Mouse (Mus musculus) small intestine, adult 2 months (tissue): Measurements from ENCODE around the gene Edaradd.

ENCODE experiments used
- CTCF ChIP-seq: fragments of 200-500 bp; IDR thresholded peaks from 2 replicates; pipeline ENCODE4 v1.5.1; 2012; ENCODE audit warnings: low read depth, mild to moderate bottlenecking, control low read depth, inconsistent platforms, low read length, moderate library complexity, mixed read lengths; ENCODE audit not compliant: insufficient replicate concordance, insufficient read length; ENCODE audit errors: extremely low read depth
- POLR2A ChIP-seq: fragments of 200-500 bp; IDR thresholded peaks from 2 replicates; pipeline ENCODE4 v1.6.1; 2012; ENCODE audit warnings: low read depth, mild to moderate bottlenecking, control low read depth, inconsistent platforms, low read length, moderate library complexity

DNA sequence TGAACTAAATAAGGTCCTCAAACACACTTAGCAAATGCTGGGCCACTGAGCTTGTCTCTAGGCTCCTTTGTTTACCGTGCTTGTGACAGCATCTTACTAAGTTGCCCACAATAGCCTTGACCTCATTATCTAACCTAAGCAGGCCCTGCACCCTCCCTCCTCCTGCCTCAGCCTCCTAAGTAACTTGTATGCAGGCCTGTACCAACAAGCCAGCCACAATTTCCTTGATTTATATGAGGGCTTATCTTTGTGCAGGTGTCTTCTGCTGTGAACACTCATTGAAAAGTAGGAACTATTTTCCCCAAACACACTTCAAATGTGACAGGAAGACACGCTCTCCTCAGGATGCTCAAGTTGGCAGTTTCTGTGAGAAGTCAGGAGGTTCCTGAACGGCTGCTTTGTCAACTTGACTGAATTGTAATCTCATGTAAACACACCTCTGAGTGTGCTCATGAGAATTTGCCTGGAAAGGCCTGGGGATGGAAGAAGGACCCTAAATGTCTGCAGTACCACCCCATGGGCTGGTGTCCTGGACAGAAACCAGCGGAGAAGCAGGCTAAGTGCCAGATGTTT is 17.5 kb downstream of the Edaradd start:
- TF ChIP-seq CTCF (no peak), POLR2A (no peak)
